In genomic region chr2:172999630-173000284, GRCm38 (mm10) we compare ENCODE assay signal across 8 mouse cellular contexts. TPM values are rescaled to one million over a fixed set of nuclear protein-coding genes. Genes with fewer than 3 reads are reported as not detected.
DNase-seq lines count a peak whose midpoint lies in the region; ATAC-seq lines count a peak whose summit lies in the region.

Gene Rae1 (plus strand): TSS chr2:173000117.

- no peaks in the 10 kb centered on the region for H3K9me3 ChIP-seq in hindbrain, embryonic 11.5 days (ENCODE audit: control insufficient read depth, low read length)

- peak within 1 kb of the TSS; percentile 72 for H3K9ac ChIP-seq in hindbrain, embryonic 11.5 days (ENCODE audit: low read depth, low read length)

- H3K27ac ChIP-seq in hindbrain, embryonic 11.5 days (ENCODE audit: low read depth, low read length) = peak within 1 kb of the TSS; percentile 79

- H3K4me1 ChIP-seq in hindbrain, embryonic 11.5 days (replicated peaks; ENCODE audit: control insufficient read depth, insufficient read depth, low read length) = peaks cover 7% of the 10 kb centered on the region

- H3K4me2 ChIP-seq in hindbrain, embryonic 11.5 days (replicated peaks; ENCODE audit: low read depth, low read length) = peak within 1 kb of the TSS; percentile 82

- ATAC-seq in hindbrain, embryonic 11.5 days (ENCODE audit: low FRiP score) = peak; percentile 95

- WGBS in hindbrain, embryonic 11.5 days = under 1% methylated on average over 45 of the region's 45 CpGs

- H3K4me3 ChIP-seq in hindbrain, embryonic 11.5 days (ENCODE audit: low read depth, low read length) = peak within 1 kb of the TSS; percentile 93

- no peaks in the 10 kb centered on the region for H3K27me3 ChIP-seq in hindbrain, embryonic 11.5 days (ENCODE audit: control insufficient read depth, insufficient read depth, low read length)

- H3K36me3 ChIP-seq in hindbrain, embryonic 11.5 days (ENCODE audit: control insufficient read depth, insufficient read depth, low read length) = no peaks in the 10 kb centered on the region

- DNase-seq in MN1 (ENCODE audit: low spot score) = peak; percentile 99
- peak; percentile 98 for DNase-seq in cerebellum, adult 9-10 months
- peak; percentile 94 to 99 for DNase-seq in frontal cortex, adult 2 months (ENCODE audit: extremely low spot score in 1 of 2, low spot score in 1 of 2)
- peak; percentile 100 for DNase-seq in hindbrain, embryonic 11.5 days (ENCODE audit: low spot score)
- peak; percentile 99 for DNase-seq in layer of hippocampus, postnatal 10 days (ENCODE audit: low spot score in 2 of 2)
- DNase-seq in lung, postnatal 10 days = peak; percentile 98
- DNase-seq in ovary, postnatal 36 days (ENCODE audit: low spot score) = peak; percentile 99
- DNase-seq in thymus, postnatal 25 days = peak; percentile 99

RNA-seq across cellular contexts. Expression of gene Rae1, which starts in this region (rescaled TPM):
- 69.7 and 82.4 TPM in 2 replicates for polyA plus RNA-seq in frontal cortex, adult 2 months (2012; rRNA removed)
- polyA plus RNA-seq in hindbrain, embryonic 11.5 days (2014; fragmentation: Nextera tagmentation; extraction: Ambion mirVana) = 134 TPM in 2 replicates
- total RNA-seq in layer of hippocampus, postnatal 10 days (2021) = 10 to 100 TPM; 75.3 to 83.2 TPM

Comparison
In these comparisons a context has a peak if more than half of its experiments do, and no peak if none do; other contexts are left out.
1. Peak in every context shown above with its lines: DNase-seq, ATAC-seq, H3K4me3 ChIP-seq and H3K27ac ChIP-seq.